22 mouse cellular contexts compared by ENCODE assay signal in the genomic region with DNA sequence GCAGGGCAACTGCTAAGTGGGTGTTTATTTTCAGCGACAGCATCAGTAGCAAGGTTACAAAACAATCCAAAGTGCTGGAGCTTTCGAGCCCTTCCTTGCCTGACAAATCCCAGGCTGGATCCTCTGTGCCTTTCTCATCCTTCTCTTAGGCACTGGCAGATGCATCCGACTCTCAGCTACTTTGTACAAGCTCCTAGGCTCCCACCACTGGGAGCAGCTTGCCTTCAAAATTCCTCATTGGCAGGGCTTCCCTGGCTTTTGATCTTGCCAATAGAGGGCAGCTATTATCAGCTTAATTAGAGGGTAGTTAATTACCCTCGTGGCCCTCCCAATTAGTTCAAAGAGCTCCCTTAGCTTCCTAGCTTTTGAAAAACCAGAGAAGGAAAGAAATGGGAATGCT. TPM values are rescaled to one million over a fixed set of nuclear protein-coding genes. Genes with fewer than 3 reads are reported as not detected.
DNase-seq lines count a peak whose midpoint lies in the region; ATAC-seq and TF ChIP-seq lines count a peak whose summit lies in the region.
"Had no signal": no experiment of that assay in that cellular context is flagged by ENCODE, and none has a peak within 500 bp of the region (broad histone marks: within the 10 kb centered on the region; RNA-seq: fewer than 3 reads in every experiment).

No protein-coding gene starts in this region.

- TF ChIP-seq CTCF in layer of hippocampus, adult 2 months (conservative IDR thresholded peaks at IDR 0.05), result peak; percentile 33
- TF ChIP-seq CTCF in brain, embryonic 14.5 days (IDR thresholded peaks at IDR 0.05; ENCODE audit: borderline replicate concordance, extremely low read depth, insufficient read depth, insufficient read length), result no peak

- no peak overlapping the region for H3K4me3 ChIP-seq in forebrain, embryonic 11.5 days (ENCODE audit: low read depth, low read length)
- H3K4me3 ChIP-seq in forebrain, embryonic 15.5 days, result no peak overlapping the region
- H3K4me3 ChIP-seq in layer of hippocampus, adult 2 months, result no peak overlapping the region
- H3K4me3 ChIP-seq: hindbrain, embryonic 10.5 days; left cerebral cortex, adult 2 months; limb, embryonic 10.5 days; megakaryocyte, embryonic 14.5 days; neural tube, embryonic 13.5 days had no signal

- H3K27ac ChIP-seq in forebrain, embryonic 11.5 days (ENCODE audit: low read depth, low read length), result no peak overlapping the region
- no peak overlapping the region for H3K27ac ChIP-seq in forebrain, embryonic 15.5 days (replicated peaks)
- no peak overlapping the region for H3K27ac ChIP-seq in layer of hippocampus, adult 2 months
- H3K27ac ChIP-seq: hindbrain, embryonic 10.5 days; left cerebral cortex, adult 2 months; limb, embryonic 10.5 days; neural tube, embryonic 13.5 days had no signal

- H3K9me3 ChIP-seq in forebrain, embryonic 11.5 days (ENCODE audit: control insufficient read depth, low read length), result no peaks in the 10 kb centered on the region
- H3K9me3 ChIP-seq in forebrain, embryonic 15.5 days, result no peaks in the 10 kb centered on the region
- H3K9me3 ChIP-seq: hindbrain, embryonic 10.5 days; limb, embryonic 10.5 days; megakaryocyte, embryonic 14.5 days; neural tube, embryonic 13.5 days had no signal

- no peaks in the 10 kb centered on the region for H3K36me3 ChIP-seq in forebrain, embryonic 11.5 days (ENCODE audit: control insufficient read depth, insufficient read depth, low read length)
- no peaks in the 10 kb centered on the region for H3K36me3 ChIP-seq in forebrain, embryonic 15.5 days
- H3K36me3 ChIP-seq: hindbrain, embryonic 10.5 days; limb, embryonic 10.5 days; neural tube, embryonic 13.5 days had no signal

- no peak overlapping the region for H3K4me2 ChIP-seq in forebrain, embryonic 11.5 days (ENCODE audit: low read depth, low read length, severe bottlenecking)
- H3K4me2 ChIP-seq in forebrain, embryonic 15.5 days (replicated peaks), result no peak overlapping the region
- H3K4me2 ChIP-seq: neural tube, embryonic 13.5 days had no signal

- H3K27me3 ChIP-seq in forebrain, embryonic 11.5 days (ENCODE audit: control insufficient read depth, insufficient read depth, low read length), result no peaks in the 10 kb centered on the region
- no peaks in the 10 kb centered on the region for H3K27me3 ChIP-seq in forebrain, embryonic 15.5 days
- H3K27me3 ChIP-seq: CH12.LX; megakaryocyte, embryonic 14.5 days; neural tube, embryonic 13.5 days had no signal

- no peaks in the 10 kb centered on the region for H3K4me1 ChIP-seq in forebrain, embryonic 11.5 days (replicated peaks; ENCODE audit: control insufficient read depth, insufficient read depth, low read length)
- peaks cover 6% of the 10 kb centered on the region; the same call in 1 of the 2 replicates for H3K4me1 ChIP-seq in forebrain, embryonic 15.5 days
- H3K4me1 ChIP-seq: hindbrain, embryonic 10.5 days; limb, embryonic 10.5 days; megakaryocyte, embryonic 14.5 days; neural tube, embryonic 13.5 days had no signal

- H3K9ac ChIP-seq in forebrain, embryonic 11.5 days (ENCODE audit: low read length), result no peak overlapping the region
- H3K9ac ChIP-seq in forebrain, embryonic 15.5 days (replicated peaks), result no peak overlapping the region
- H3K9ac ChIP-seq: liver, postnatal 0 days; neural tube, embryonic 13.5 days had no signal

- no peak for TF ChIP-seq POLR2A in brain, embryonic 14.5 days (IDR thresholded peaks at IDR 0.05; ENCODE audit: borderline replicate concordance, extremely low read depth, insufficient read depth, insufficient read length, poor library complexity, severe bottlenecking)

- ATAC-seq in forebrain, embryonic 11.5 days (replicated peaks; ENCODE audit: low FRiP score), result no peak
- no peak for ATAC-seq in forebrain, embryonic 15.5 days (replicated peaks)
- ATAC-seq in granulocyte monocyte progenitor cell, adult 5-6 weeks (replicated peaks; ENCODE audit: poor library complexity, severe bottlenecking), result no peak
- ATAC-seq: liver, postnatal 0 days had no signal

- WGBS in forebrain, embryonic 11.5 days, result 27% methylated on average over 4 of the region's 4 CpGs
- 21% methylated on average over 4 of the region's 4 CpGs for WGBS in forebrain, embryonic 15.5 days

- peak; percentile 51 for DNase-seq in forebrain, embryonic 11.5 days (ENCODE audit: low spot score)
- no peak for DNase-seq in layer of hippocampus, adult 2 months (ENCODE audit: low spot score in 2 of 2)
- DNase-seq in layer of hippocampus, adult 11-12 months (ENCODE audit: low spot score), result no peak
- peak; percentile 79 for DNase-seq in brain, embryonic 14.5 days (ENCODE audit: low read depth)
- DNase-seq in retina, embryonic 14.5 days (ENCODE audit: low spot score), result peak; percentile 5
- DNase-seq: adrenal gland, postnatal 25 days; cerebellum, adult 2 months; gastrocnemius, postnatal 14 days; kidney, adult 8-10 months; kidney, postnatal 14 days; liver, postnatal 0 days; right cerebral cortex, postnatal 14 days; spleen, adult 18-20 months; thymus, postnatal 36 days had no signal

RNA-seq across cellular contexts. Expression of a gene that starts 33.1 kb away (rescaled TPM):
- polyA plus RNA-seq in forebrain, embryonic 11.5 days (2014; fragmentation: Nextera tagmentation; extraction: Ambion mirVana), result 83.4 and 96.6 TPM in 2 replicates
- 86.1 and 94.0 TPM in 2 replicates for polyA plus RNA-seq in forebrain, embryonic 15.5 days (2015; fragmentation: Nextera tagmentation; extraction: Ambion mirVana)
- 100 to 1,000 TPM; 173 to 183 TPM for total RNA-seq in layer of hippocampus, adult 2 months (2021)
- polyA plus RNA-seq in brain, embryonic 14.5 days (2012; rRNA removed), result 230 and 250 TPM in 2 replicates
- total RNA-seq in granulocyte monocyte progenitor cell, adult 5-6 weeks (2014; fragmentation: Nextera tagmentation), result 89.4 and 122 TPM in 2 replicates
- 203 and 269 TPM in 2 replicates for total RNA-seq in granulocyte monocyte progenitor cell, adult 5-6 weeks (2017)

Comparison
In these comparisons a context has a peak if more than half of its experiments do, and no peak if none do; other contexts are left out.
1. DNase-seq: peak in forebrain, embryonic 11.5 days (single experiment), brain, embryonic 14.5 days (single experiment) and retina, embryonic 14.5 days (single experiment); none in layer of hippocampus, adult 2 months (0 of 2) and layer of hippocampus, adult 11-12 months (single experiment).